Mouse (Mus musculus) cerebellum, adult 8-10 months (tissue): ENCODE data around the gene Sbno2.

Source experiments
- DNase-seq: peaks from one replicate; pipeline ENCODE4 v3.0.0; 2022

Gene Sbno2

GRCm38 (mm10) chr10:80013609-80014008, 91.8 kb downstream of the Sbno2 start:
- DNase-seq: no peak

- DNase-seq: no peak
Observed at GRCm38 (mm10) chr10:80011740-80012139, 93.6 kb downstream of the Sbno2 start.
